Mouse (Mus musculus) heart, postnatal 14 days (tissue): Measurements from ENCODE around the gene Olfr250. TPM values are rescaled to one million over a fixed set of nuclear protein-coding genes. Genes with fewer than 3 reads are reported as not detected.
"Not testable (repeated sequence)": the region's sequence is repeated elsewhere in the genome, so short reads cannot be mapped to it uniquely, and the experiment has no call there.

Source experiments
- DNase-seq, 2 experiments: peaks; one replicate each; pipeline ENCODE4 v3.0.0; 2021 to 2022
- intact Hi-C: fragments of 180-260 bp; cut with DNase I; formaldehyde crosslinking; loops from one replicate; pipeline ENCODE4 v1.15.1; 2025
- long read RNA-seq, 2 experiments: library from polyadenylated mRNA; stranded (forward); transcript quantifications; one replicate each; pipeline ENCODE4 v2.0.0; 2021
- total RNA-seq, 2 experiments: library from RNA; stranded (reverse); gene quantifications; 2 replicates each; pipeline ENCODE4 v1.2.3; 2021

The Olfr250 gene
- not detected for total RNA-seq
- long read RNA-seq, experiment 1: 0 reads
- long read RNA-seq, experiment 2: 0 reads

DNA sequence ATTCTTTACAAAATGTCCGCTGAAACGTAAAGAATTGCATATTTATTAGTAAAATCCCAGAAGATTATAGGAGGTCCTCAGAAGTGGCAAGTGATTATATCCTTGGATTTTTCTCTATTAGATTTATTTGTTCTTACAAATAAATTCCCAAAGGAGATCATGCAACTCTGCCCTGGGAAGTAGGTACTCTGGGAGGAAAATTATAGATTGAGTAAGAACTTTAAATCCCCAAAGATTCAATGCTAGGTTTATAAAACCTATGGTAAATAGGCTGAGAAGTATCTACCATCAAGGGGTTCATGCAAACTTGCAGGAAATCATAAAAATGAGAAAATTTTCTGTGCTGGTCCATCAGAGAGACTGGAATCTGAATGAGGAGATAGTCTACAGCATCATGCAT, at the start of gene Olfr250:
Gene Olfr250, plus strand, starts transcription at position 301 of the 400 bp plus-strand sequence.
- intact Hi-C loops: no loop called here
- no peak for DNase-seq

DNA sequence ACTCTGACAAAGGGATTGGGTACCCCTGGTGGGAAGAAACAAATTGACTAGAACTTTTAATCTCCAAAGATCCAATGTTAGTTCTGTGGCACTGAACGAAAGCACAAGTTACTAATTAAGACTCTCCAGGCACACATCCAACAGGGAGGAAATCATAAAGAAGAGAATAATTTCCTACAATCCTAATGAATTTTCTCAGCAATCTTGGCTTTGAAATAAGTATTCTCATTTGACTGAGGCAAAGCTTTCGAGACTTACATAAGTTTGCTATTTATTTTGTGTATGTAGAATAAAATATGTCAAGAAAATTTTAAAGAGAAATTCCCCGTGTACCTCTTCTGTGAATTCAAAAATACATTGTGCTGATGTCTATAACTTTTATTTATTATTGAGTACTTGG, 37.9 kb upstream of the Olfr250 start, which contains the start of gene Olfr25:
Gene Olfr25, plus strand, starts transcription at position 301 of the 400 bp plus-strand sequence.
- no peak for DNase-seq
- intact Hi-C loops: no loop called here

DNA sequence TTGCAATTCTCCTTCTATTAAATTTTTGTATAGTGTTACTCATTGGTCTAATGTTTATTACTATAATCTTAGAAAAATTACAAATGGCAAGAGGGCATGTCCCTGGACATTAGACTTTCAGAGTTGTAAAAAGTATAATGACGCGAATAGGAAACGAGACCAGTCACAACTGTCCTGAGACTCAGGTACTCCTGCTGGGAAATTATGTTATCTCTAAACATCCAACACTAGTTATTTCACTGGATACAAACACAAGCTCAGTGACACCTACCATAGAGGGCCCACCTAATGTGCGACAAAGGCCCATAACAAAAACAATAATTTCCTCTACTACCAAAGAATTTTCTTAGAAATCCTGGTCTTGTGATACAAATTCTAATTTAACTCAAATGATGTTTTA, 18.6 kb upstream of the Olfr250 start, which contains the start of gene Olfr898:
Gene Olfr898, plus strand, starts transcription at position 301 of the 400 bp plus-strand sequence.
- DNase-seq: no peak
- intact Hi-C loops: no loop called here

DNA sequence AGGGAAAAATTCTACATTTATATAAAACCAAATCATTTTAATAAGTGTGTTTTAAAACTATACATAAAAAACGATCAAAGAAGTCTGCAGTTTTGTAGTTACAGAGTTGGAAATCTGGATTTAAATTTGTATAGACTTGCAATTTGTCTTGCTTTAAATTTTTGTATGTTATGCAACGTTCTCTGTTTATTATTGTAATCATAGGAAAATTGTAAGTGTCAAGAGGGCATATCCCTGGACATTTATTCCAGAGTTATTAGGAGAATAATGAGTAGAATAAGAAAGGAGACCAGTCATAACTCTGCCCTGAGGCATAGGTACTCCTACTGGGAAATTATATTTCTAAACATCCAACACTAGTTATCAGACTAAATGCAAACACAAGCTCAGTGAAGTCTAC, 10.1 kb downstream of the Olfr250 start, which contains the start of gene Olfr251:
Gene Olfr251, plus strand, starts transcription at position 301 of the 400 bp plus-strand sequence.
- intact Hi-C loops: no loop called here

DNA sequence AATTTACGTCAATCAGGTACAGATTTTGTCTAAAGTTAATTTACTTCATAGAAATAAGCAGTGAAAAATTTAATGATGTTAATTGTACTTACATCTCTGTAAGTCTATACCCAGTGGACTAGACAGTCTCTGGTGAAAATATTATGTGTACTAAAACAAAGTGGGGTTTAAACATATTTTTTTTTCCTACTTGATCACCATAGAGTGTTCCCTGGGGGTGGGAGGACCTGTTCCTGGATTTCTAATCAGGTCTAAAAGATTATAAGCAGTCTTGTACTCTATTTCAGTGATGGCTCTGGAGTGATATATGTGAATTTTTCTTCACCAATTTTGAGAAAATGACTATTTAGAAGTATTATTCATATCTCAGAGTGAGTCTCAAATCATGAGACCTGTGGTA, 34.7 kb downstream of the Olfr250 start, which contains the start of gene Olfr147:
Gene Olfr147, plus strand, starts transcription at position 301 of the 400 bp plus-strand sequence.
- no peak for DNase-seq
- intact Hi-C loops: no loop called here

More for the DNA sequence above, 10.1 kb downstream of the Olfr250 start, which contains the start of gene Olfr251:
- no peak for DNase-seq

DNA sequence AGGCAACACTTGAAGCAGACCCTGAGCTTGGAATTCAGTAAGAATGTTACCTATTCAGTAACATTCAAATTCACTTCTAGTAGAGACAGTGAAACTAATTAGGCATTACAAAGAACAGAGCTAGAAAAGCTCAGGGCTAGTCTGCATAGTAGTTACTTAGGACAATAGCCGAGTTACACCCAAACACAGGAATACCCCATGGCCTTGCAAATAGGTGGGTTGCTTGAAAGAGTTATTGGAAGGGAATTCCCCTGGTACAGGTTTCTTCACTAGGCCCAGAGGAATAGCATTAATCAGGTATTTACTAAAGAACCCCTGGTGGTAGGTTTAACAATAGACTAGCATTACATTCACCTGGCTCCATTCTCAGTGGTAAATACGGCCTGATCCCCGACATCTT, 40.8 kb downstream of the Olfr250 start:
- DNase-seq, intact Hi-C loops: not testable (repeated sequence)

DNA sequence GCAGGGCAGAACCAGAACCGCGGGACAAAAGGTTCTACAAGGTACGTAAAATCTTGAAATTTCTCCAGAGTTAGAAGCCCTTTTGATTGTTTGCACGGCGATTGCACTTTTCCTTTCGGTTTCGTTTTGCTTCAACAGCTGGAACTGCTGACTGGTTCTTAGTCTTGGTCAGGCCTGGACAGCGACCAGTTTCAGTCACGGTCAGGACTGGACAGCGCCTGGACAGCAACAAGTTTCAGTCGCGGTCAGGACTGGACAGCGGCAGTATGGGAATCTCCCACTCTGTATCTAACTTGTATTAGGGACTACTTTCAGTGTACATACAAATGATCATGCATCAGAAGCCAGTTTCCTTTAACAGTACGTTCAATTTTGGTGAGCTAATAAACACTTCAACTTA, 46.8 kb downstream of the Olfr250 start:
- intact Hi-C loops: not testable (repeated sequence)
- peak in 1 of 2 experiments; percentile 4 for DNase-seq

Other genes starting within 250 kb of the Olfr250 start
- gene Olfr890, start 224.4 kb upstream of the Olfr250 start, total RNA-seq: not detected
- not detected for gene Olfr891, start 186.1 kb upstream of the Olfr250 start, total RNA-seq
- not detected for gene Olfr893, start 158.5 kb upstream of the Olfr250 start, total RNA-seq
- not detected for gene Olfr894, start 148.8 kb upstream of the Olfr250 start, total RNA-seq
- gene Olfr143, start 114.1 kb upstream of the Olfr250 start, total RNA-seq: not detected
- not detected for gene Olfr895, start 99.0 kb upstream of the Olfr250 start, total RNA-seq
- gene Olfr896-ps1, start 75.8 kb upstream of the Olfr250 start, total RNA-seq: not detected
- not detected for gene Olfr25, start 37.8 kb upstream of the Olfr250 start, total RNA-seq
- not detected for gene Olfr898, start 18.5 kb upstream of the Olfr250 start, total RNA-seq
- not detected for gene Olfr251, start 10.2 kb downstream of the Olfr250 start, total RNA-seq
- not detected for gene Olfr147, start 34.8 kb downstream of the Olfr250 start, total RNA-seq
- not detected for gene Olfr901, start 62.6 kb downstream of the Olfr250 start, total RNA-seq
- not detected for gene Olfr902, start 80.8 kb downstream of the Olfr250 start, total RNA-seq
- not detected for gene Olfr904, start 96.2 kb downstream of the Olfr250 start, total RNA-seq
- not detected for gene Olfr905, start 104.2 kb downstream of the Olfr250 start, total RNA-seq
- gene Olfr906, start 120.2 kb downstream of the Olfr250 start, total RNA-seq: not detected
- not detected for gene Olfr907, start 128.9 kb downstream of the Olfr250 start, total RNA-seq
- not detected for gene Olfr911-ps1, start 154.7 kb downstream of the Olfr250 start, total RNA-seq
- gene Olfr910, start 171.0 kb downstream of the Olfr250 start, total RNA-seq: not detected
- not detected for gene Olfr912, start 213.3 kb downstream of the Olfr250 start, total RNA-seq
- not detected for gene Olfr913, start 225.9 kb downstream of the Olfr250 start, total RNA-seq
- gene Olfr914, start 238.2 kb downstream of the Olfr250 start, total RNA-seq: not detected